Mouse (Mus musculus) inflammation-experienced regulatory T-cells, adult 6 months (primary cell): Measurements from ENCODE around the gene Hebp1. TPM values are rescaled to one million over a fixed set of nuclear protein-coding genes. Genes with fewer than 3 reads are reported as not detected.

Experiments used
- ATAC-seq: one replicate; pipeline ENCODE4 v1.8.0; 2017
- polyA plus RNA-seq, 3 experiments: library from polyadenylated mRNA; unstranded; fragments of 100-300 nt; shearing (Covaris generic); gene quantifications; one replicate each; pipeline ENCODE4 v1.2.1; 2017

Hebp1 gene
- polyA plus RNA-seq, 3 experiments from 2014 or later, result 1.3 to 2.0 TPM; not detected in 1

- no peak for ATAC-seq
Measured at GRCm38 (mm10) chr6:135161356-135161755, 36.5 kb downstream of the Hebp1 start.

DNA sequence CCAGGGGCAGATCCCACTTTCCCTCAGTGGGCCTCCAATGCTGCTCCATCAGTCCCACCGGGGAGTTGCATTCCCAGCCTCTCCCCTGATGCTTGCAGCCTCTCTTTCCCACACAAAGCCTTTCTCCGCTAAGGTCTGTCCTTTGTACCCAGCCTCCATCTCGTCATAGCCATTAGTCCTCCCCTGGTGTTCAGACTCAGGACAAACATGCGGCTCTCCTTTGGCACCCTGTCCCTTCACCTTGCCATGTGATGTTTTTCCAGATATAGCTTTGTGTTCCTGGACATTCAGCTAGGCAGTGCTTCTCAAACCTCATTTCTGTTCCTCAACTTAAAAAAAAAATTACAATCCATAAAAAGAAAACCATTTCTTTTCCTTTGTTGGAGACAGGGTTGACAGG lies 39.3 kb downstream of the Hebp1 start:
- ATAC-seq, result no peak

DNA sequence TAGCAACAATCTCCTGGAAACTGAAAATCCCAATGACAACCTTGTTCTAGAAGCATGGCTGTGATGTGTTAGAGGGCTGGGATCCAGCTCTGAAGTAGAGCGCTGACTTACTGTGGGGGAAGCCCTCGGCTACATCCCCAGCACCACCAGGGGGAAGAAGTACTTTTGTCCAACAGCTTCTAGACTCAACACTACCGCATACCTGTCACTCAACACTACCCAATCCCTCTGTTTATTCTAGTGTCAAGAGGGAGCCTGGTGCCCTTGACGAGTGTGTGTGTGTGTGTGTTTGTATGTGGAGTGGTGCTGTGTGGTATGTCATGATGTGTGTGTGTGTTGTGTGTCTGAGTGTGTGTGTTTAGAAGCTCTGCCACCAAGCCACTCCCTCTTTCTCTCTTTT lies 40.3 kb downstream of the Hebp1 start:
- ATAC-seq, result no peak

- ATAC-seq, result no peak
Measured at GRCm38 (mm10) chr6:135156597-135156996, 41.2 kb downstream of the Hebp1 start.

DNA sequence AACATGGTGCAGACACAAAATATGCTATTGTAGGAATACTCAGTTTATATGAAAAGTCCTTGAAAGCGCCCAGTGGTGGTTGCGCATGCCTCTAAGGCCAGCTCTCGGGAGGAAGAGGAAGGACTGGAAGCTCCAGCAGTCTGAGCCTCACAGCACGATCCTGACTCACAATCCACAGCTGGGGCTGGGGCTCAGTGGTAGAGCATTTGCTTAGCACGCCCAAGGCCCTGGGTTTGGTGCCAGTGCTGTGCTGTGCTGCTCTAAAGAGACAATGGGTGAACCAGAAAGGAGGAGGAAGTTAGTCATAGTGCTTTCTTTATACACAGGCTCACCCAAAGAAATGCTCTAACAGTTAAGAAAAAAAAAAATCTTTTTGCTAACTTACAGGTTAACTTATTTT lies 44.1 kb downstream of the Hebp1 start:
- no peak for ATAC-seq

GRCm38 (mm10) chr6:135150311-135150710 lies 47.5 kb downstream of the Hebp1 start:
- no peak for ATAC-seq

DNA sequence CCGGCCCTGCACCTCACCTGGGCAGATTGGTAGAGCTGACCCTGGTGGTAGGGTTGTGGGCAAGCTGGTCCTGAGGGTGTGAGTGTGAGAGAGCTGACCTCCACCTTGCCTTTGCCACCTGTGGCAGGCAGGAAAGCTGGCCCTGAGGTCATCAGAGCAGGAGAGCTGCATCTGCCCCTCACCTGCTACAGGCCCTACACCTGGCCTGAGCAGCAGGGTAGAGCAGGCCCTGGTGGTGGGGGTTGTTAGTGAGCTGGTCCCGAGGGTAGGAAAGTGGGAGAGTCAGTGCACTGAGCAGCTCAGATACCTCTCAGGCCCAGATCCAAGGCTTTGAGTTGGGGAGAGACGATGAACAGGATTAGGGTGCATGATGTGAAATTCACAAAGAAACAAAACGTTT lies 48.1 kb downstream of the Hebp1 start:
- ATAC-seq, result no peak

DNA sequence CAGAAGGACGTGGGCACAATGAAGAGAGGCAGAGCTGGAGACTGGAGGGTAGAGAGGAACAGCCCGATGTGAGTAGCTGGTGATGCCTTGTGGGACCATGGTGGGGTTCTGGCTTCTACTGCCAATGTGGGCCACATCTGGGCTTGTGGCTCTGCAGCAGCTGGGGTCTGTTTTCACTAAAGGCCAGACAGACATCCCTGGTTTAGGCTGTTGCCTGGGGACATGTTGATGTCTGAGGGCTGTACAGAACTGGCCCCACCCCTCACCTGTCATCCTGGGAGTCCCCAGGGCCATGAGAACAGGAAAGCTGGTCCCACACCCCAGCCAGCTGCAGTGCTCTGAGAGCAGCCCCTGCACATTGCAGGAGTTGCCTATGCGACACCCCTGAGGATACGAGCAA lies 48.6 kb downstream of the Hebp1 start:
- no peak for ATAC-seq

DNA sequence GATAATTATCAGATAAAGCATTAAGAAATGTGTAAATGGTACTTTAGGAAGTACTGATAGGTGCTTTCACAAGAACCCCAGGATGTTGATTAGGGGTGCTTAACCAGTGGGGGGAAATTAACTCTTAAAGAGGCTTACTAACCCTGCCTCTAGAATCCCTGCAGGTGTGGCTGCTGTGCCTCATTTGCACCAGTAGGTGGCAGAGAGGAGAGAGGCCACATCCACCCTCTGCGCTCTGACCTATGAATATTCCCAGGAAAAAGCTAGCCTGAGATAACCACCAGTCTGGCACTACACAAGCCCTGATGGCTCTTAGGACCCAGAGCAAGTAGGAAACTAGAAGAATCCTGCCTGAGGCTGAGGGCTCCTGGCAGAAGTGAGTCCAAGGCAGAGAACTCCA lies 49.3 kb downstream of the Hebp1 start:
- no peak for ATAC-seq

- no peak for ATAC-seq
Measured at GRCm38 (mm10) chr6:135145976-135146375, 51.8 kb downstream of the Hebp1 start.

GRCm38 (mm10) chr6:135144516-135144915 lies 53.3 kb downstream of the Hebp1 start:
- no peak for ATAC-seq

DNA sequence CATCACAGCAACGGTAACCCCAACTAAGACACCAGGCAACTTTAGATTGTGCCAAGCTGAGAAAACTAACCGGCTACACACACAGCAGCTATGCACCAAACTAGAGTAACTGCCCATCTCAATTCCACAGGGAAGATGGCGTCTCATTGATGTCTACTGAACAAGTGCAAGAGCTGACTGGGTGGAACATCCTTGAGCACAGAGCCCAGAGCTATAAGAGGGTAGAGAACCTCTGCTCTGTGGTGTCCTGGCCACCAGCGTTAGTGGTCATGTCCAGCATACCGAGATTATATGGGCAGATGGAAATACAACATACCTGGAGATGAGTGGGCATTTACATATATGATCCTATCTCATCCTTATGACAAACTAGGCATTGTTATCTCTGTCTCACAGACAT lies 54.7 kb downstream of the Hebp1 start:
- no peak for ATAC-seq

DNA sequence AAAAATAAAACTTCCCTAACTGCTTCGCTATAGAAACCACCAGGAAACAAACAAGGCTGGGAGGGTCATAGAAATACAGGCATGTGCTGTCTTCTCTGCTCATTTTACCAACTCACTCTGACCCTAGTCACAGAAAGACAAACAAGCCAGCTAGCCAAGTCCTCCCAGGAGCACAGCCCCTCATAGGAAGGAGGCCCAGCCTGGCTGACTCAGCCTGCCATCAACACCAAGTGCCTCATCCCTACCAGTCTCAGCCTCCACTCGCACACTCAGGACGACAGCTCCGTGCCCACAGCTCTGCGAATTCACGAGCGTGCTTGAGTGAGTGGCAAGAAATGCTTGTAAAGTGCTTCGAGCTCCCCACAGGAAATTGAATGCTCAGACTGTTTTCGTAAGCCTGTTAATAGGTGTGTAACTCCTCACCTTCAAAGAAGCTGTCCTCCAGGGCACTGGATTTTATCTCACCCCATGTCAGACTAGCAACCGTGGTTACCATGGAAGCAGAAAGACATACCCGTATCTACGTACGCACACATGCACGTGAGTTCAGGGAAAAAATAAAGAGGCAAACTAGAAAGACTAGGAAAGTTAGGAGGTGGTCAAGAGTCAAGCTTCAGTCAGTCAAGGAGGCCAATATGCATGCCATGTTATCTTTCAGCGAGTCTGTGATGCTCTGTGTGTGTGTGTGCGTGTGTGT lies 56.2 kb downstream of the Hebp1 start:
- ATAC-seq, result no peak

DNA sequence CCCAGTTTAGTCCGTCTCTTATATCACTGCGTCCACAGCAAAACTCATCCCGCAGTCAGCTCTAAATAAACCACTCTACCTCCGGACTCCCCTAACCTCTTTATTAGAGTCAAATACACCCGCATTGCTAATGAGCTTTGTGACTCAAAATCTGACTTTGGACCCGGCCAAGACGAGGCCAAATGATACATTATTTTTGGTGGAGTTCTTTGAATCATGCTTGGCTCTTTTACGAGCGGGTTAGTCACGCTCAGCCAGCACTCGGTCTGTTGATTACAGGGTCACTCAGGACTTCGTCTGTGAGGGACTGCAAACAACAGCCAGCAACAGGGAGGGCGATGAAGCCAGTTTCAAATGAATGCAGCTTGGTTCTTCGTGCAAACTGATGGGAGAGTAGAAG lies 59.1 kb downstream of the Hebp1 start:
- ATAC-seq, result no peak

GRCm38 (mm10) chr6:135138207-135138606 lies 59.6 kb downstream of the Hebp1 start:
- ATAC-seq, result no peak

DNA sequence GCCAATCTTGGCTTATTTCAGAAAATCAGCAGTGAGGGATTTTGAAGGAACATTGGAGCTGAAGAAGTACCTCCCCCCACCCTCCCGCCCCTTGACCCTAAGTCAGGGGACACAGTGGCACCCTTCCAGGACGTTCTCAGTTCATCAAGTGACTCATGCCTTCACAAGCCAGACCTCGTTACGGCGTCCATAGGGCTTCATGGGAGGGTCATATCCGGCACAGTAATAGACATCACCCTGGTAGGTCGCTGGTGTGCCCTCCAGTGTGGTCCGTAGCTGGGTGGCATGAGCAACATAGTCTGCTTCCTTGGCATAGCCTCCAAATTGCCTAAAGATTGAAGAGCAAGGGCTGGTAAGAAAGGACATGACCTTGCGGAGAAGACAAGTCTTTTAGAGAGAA lies 60.1 kb downstream of the Hebp1 start:
- ATAC-seq, result no peak

DNA sequence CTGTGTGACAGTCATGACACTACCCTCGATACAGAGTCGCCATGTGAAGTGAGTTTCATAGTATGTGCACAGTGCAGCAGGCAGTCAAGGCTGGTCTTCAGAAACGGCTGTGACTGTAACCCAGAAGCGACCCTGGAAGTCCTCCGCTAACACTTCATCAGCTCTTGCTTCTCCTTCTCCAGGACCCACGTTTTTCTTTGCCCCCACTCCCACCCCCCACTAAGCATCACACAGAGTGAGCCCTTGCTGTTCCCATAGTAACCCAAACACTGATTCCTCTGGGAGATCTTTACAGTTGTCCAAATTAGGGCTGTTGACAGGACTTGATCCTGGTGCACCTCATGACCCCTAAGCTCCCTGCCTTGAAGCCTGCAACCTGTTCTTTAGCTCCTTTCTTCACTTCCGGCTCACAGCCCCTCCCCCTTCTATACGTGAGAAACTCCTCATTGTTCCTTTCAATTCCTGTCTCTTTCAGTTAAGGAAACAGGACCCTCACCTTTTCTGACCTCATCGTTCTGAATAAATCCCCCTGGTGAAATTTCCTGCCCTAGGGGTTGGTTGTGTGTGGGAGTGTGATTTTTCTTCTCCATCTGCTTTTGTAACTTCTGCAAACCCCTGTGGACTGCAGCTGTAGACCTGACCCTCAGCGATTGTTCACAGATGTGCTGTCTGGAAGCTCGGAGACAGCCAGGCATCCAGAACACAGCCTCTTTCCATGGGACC lies 61.2 kb downstream of the Hebp1 start:
- ATAC-seq, result no peak

DNA sequence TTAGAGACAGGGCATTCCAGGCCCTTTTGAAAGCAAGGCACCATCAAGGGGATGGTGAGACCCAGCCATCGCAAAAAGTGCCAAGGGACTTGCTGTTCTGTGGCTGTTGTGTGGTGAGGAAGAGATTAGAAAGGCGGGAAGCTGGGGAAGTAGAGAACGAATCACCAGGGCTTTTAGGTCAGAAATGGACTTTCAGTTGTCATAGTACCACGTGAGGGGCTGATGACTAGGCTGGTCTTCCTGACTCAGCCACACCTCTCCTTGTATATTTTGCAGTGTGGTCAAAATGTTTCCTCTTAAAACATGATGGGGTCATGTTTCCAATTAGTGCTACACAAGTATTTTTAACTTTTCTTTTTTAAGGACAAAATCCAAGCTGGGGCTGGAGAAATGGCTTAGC lies 62.1 kb downstream of the Hebp1 start:
- no peak for ATAC-seq

DNA sequence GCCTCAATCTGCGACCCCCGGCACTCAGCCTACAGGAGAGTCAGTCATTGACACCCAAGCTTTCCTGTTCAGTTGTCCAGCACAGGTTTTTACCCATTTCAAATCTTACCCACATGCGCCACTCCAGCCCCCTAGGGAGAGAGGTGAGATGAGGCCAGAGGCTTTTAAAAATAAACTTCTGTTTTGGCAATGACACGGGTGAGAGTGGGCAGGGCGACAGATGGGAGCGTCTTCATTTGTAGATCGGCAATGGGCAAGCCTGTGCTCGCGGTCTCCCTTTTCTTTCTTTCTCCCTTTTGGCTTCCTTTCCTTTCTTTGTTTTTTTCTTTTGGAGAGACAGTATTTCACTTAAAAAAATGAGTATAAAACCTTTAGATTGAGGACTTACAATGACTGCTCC lies 64.3 kb downstream of the Hebp1 start:
- ATAC-seq, result no peak

DNA sequence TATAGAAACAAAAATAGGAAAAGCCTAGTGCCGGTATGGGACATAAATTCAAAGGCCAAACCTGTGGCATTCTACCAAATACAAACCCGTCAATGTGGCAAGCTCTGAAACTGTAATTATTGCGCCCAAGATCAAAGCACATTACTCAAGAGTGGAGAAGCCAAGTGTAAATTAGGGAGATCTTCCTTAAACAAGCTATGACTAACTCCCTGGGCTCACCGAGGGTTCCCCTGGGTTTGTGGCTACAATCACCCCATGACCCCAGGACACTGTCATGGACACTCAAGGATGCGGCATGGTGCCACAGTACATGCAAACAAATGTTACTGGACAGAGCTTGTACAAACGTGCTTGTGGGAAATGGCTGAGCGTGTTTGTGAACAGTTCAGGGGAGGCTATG lies 64.7 kb downstream of the Hebp1 start:
- no peak for ATAC-seq

- ATAC-seq, result no peak
Measured at GRCm38 (mm10) chr6:135124755-135125380, 73.0 kb downstream of the Hebp1 start.

GRCm38 (mm10) chr6:135118183-135118582 lies 79.6 kb downstream of the Hebp1 start, which contains the start of gene Gprc5d:
Gprc5d (minus strand) TSS chr6:135118283.
- no peak for ATAC-seq

DNA sequence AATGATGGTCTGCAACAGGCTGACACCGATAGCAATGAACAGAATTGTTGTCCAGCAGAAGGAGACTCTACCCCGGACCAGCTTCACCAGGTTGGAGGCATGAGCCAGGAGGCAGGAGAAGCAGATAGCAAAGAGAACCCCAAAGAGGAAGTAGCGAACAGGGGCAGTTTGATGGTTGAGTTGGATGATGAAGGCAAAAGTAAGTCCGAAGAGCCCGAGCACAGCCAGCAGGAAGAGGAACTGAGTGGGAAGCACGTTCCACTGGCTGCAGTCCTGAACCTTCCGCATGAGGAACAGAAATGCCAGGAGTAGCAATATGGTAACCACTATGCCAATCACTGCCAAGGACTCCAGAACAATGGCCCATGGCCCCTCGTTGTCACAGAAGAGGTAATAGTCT lies 81.3 kb downstream of the Hebp1 start:
- no peak for ATAC-seq

DNA sequence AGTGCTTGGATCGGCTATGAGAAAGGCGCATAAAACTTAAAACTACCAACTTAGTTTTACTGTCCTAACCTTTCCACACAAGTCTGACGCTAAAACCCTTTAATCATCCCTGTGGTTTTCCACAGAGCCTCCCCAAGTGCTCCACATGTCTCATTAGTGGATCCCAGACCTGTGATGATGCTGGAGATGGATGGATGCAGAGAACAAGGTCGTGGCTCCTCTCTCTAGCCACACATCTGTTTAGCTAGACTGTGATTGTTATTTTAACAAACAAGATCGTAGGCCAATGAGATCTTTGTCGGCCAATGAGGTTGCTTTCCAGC lies 84.7 kb downstream of the Hebp1 start:
- no peak for ATAC-seq
